Mouse (Mus musculus) spleen, adult 2 months (tissue): Measurements from ENCODE around the gene Usp9x. TPM values are rescaled to one million over a fixed set of nuclear protein-coding genes. Genes with fewer than 3 reads are reported as not detected.

ENCODE experiments used
- DNase-seq, 2 experiments: peaks; one replicate each; pipeline versions ENCODE4 v3.0.0 to v3.0.0-alpha.2; 2012 to 2021; ENCODE audit warnings: low spot score in 2 of 2, low read depth in 1 of 2
- H3K27ac ChIP-seq: fragments of 200-500 bp; 2 replicates; pipeline ENCODE4 v1.5.1; 2012; ENCODE audit warnings: low read length, inconsistent platforms; ENCODE audit not compliant: insufficient read depth
- H3K27me3 ChIP-seq: fragments of 200-500 bp; 2 replicates; pipeline ENCODE4 v1.6.1; 2012; ENCODE audit warnings: mild to moderate bottlenecking, moderate library complexity, low read length, inconsistent platforms; ENCODE audit not compliant: control insufficient read depth, insufficient read depth
- H3K36me3 ChIP-seq: fragments of 200-500 bp; 2 replicates; pipeline ENCODE4 v1.6.1; 2012; ENCODE audit warnings: mild to moderate bottlenecking, low read length, inconsistent platforms; ENCODE audit not compliant: control insufficient read depth, insufficient read depth
- H3K4me1 ChIP-seq: fragments of 200-500 bp; 2 replicates; pipeline ENCODE4 v1.6.1; 2011; ENCODE audit warnings: inconsistent platforms; ENCODE audit not compliant: control insufficient read depth, insufficient read depth, insufficient read length
- H3K4me3 ChIP-seq: fragments of 200-500 bp; 2 replicates; pipeline ENCODE4 v1.5.1; 2011; ENCODE audit warnings: mild to moderate bottlenecking, inconsistent platforms; ENCODE audit not compliant: insufficient read depth, insufficient read length; ENCODE audit errors: extremely low read depth
- CTCF ChIP-seq: fragments of 200-500 bp; IDR thresholded peaks from 2 replicates; pipeline ENCODE4 v1.5.1; 2011; ENCODE audit warnings: mild to moderate bottlenecking, inconsistent platforms; ENCODE audit not compliant: insufficient read depth, insufficient read length, insufficient replicate concordance; ENCODE audit errors: extremely low read depth
- POLR2A ChIP-seq: fragments of 200-500 bp; IDR thresholded peaks from 2 replicates; pipeline ENCODE4 v1.6.1; 2011; ENCODE audit warnings: low read depth, low read length, inconsistent platforms
- WGBS: fragments of 180-500 bp; shearing (Covaris S2); methylation state at CpG from one replicate; pipeline ENCODE4 v1.1.7; 2018; 5-methylcytosine and 5-hydroxymethylcytosine counted together
- polyA plus RNA-seq: library from polyadenylated mRNA; depleted of rRNA; stranded (reverse); fragments of >200 nt; gene quantifications from 2 replicates; pipeline ENCODE4 v1.2.3, GENCODE M21; 2012; rRNA removed

Usp9x gene
- polyA plus RNA-seq, 1 experiment, result 4.8 TPM

DNA sequence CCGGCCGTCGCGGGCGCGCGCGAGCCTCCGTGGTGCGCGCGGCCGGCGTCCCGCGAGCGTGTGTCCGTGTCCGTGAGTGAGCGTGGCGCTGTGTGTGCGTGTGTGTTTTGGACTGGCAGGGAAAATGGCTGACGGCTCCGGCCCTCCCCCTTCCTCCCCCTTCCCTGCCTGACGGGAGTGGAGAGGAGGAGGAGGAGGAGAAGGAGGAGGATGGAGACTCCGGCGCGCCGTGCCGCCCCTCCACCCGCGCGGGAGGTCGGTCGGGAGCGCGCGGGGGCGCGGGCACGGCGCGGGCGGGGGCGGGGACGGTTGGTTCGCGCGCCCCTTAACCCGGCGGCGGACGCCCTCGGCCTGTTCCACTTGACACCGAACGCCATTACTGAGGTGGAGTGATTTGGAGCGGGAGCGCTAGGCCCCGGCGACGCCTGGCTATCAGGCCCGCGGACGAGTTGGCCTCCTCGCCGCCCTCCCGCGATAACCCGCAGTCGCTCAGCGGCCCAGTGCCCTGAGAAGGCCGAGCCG lies 1.2 kb downstream of the Usp9x start:
- WGBS, result 32% methylated on average over 64 of the region's 73 CpGs

DNA sequence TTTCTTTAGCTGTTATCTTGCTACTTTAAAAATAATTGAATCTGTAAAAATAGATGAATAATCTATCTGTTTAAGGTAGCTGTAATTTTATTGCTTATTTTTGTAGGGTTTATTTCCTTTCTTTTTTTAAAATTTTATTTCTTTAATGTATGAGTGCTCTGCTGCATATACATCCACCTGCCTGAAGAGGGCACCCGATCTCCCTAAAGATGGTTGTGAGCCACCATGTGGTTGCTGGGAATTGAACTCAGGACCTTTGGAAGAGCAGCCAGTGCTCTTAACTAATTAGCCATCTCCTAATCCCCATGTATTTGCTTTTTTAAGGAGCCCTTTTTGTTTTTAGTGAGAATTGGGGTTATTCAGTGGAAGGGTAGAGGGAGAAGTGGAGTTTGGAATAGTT lies 14.3 kb downstream of the Usp9x start:
- no peaks in the 10 kb centered on the region for H3K27me3 ChIP-seq
- TF ChIP-seq CTCF (no peak), POLR2A (no peak)
- DNase-seq, result no peak
- no peaks in the 10 kb centered on the region for H3K36me3 ChIP-seq
- 71% methylated on average over 1 of the region's 1 CpGs for WGBS
- H3K4me3 ChIP-seq, result no peak overlapping the region
- H3K4me1 ChIP-seq, result no peaks in the 10 kb centered on the region
- no peak overlapping the region for H3K27ac ChIP-seq

More for the DNA sequence above, 1.2 kb downstream of the Usp9x start:
- no peak for TF ChIP-seq CTCF
- TF ChIP-seq POLR2A, result no peak
- Histone ChIP-seq H3K27ac (peak overlapping the region; percentile 96), H3K4me1 (no peaks in the 10 kb centered on the region), H3K36me3 (no peaks in the 10 kb centered on the region), H3K27me3 (no peaks in the 10 kb centered on the region), H3K4me3 (peak overlapping the region; percentile 98)
- peak; percentile 15 to 30 for DNase-seq

DNA sequence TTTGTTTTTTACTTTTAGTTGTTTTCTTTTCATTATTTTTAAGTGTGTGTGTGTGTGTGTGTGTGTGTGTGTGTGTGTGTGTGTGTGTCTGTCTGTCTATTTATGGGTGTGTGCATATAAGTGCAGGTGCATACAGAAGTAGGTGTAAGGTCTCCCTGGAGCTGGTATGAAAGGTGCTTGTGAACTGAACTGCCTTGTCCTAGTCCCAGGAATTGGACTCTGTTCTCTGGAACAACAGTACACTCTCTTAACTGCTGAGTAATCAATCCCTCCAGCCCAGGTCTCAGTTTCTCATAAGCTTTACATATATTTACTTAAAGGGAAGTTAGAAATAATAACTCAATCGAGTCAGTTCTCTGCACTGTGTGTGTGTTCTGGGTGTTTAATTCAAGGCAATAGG lies 25.7 kb downstream of the Usp9x start:
- no peak for DNase-seq

DNA sequence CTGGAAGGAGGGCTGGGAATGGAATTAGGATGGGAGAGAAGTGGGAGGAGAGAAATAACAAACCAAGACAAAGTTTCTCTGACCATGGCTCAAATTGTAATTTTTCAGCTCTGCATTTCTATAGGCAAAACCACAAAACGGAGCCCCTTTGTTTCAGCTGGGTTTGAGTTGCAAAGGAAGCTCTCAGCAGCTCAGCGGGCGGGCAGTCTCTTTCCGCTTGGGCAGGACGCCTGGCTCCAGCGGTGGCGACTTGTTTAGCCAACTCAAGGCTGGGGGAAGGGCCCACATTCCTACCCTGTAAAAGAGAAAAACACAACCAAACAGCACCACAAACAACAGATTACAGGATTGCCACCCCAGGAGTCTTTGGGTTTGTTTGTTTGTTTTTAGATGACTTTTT lies 135.2 kb downstream of the Usp9x start:
- WGBS, result 30% methylated on average over 7 of the region's 7 CpGs
- H3K4me1 ChIP-seq, result peaks cover 2% of the 10 kb centered on the region; the same call in 1 of the 2 replicates
- no peaks in the 10 kb centered on the region for H3K36me3 ChIP-seq
- no peak for TF ChIP-seq POLR2A
- no peak for TF ChIP-seq CTCF
- no peaks in the 10 kb centered on the region for H3K27me3 ChIP-seq
- H3K4me3 ChIP-seq, result no peak overlapping the region
- H3K27ac ChIP-seq, result no peak overlapping the region
- DNase-seq, result no peak

More for the DNA sequence above, 25.7 kb downstream of the Usp9x start:
- H3K27me3 ChIP-seq, result no peaks in the 10 kb centered on the region
- H3K27ac ChIP-seq, result no peak overlapping the region
- WGBS, result 59% methylated on average over 1 of the region's 1 CpGs
- TF ChIP-seq CTCF (no peak), POLR2A (no peak)
- H3K4me3 ChIP-seq, result no peak overlapping the region
- no peaks in the 10 kb centered on the region for H3K4me1 ChIP-seq
- H3K36me3 ChIP-seq, result peaks cover 1% of the 10 kb centered on the region; the same call in 1 of the 2 replicates

GRCm38 (mm10) chrX:13207512-13208341 lies 136.4 kb downstream of the Usp9x start:
- 31% methylated on average over 23 of the region's 23 CpGs for WGBS
- Histone ChIP-seq H3K36me3 (no peaks in the 10 kb centered on the region), H3K4me3 (0 out of 2 replicates have a peak overlapping the region, but pooled peaks have one; percentile 20), H3K27me3 (no peaks in the 10 kb centered on the region), H3K4me1 (peaks cover 2% of the 10 kb centered on the region; the same call in 1 of the 2 replicates), H3K27ac (peak overlapping the region; percentile 35)
- DNase-seq, result peak; percentile 67 to 72
- TF ChIP-seq POLR2A (no peak), CTCF (peak; percentile 84; the same call in 1 of the 2 replicates)

GRCm38 (mm10) chrX:13208404-13208803 lies 137.1 kb downstream of the Usp9x start:
- Histone ChIP-seq H3K4me1 (peaks cover 2% of the 10 kb centered on the region; the same call in 1 of the 2 replicates), H3K27ac (no peak overlapping the region), H3K4me3 (0 out of 2 replicates have a peak overlapping the region, but pooled peaks have one; percentile 20), H3K36me3 (no peaks in the 10 kb centered on the region), H3K27me3 (no peaks in the 10 kb centered on the region)
- no peak for DNase-seq
- TF ChIP-seq POLR2A, result no peak
- TF ChIP-seq CTCF, result no peak
- WGBS, result 32% methylated on average over 6 of the region's 6 CpGs

GRCm38 (mm10) chrX:13214275-13214674 lies 143.0 kb downstream of the Usp9x start:
- TF ChIP-seq POLR2A (no peak), CTCF (no peak)
- no peak for DNase-seq
- WGBS, result 67% methylated on average over 1 of the region's 1 CpGs

More at GRCm38 (mm10) chrX:13214275-13214674, 143.0 kb downstream of the Usp9x start:
- H3K4me1 ChIP-seq, result no peaks in the 10 kb centered on the region
- no peaks in the 10 kb centered on the region for H3K36me3 ChIP-seq
- no peak overlapping the region for H3K27ac ChIP-seq
- no peaks in the 10 kb centered on the region for H3K27me3 ChIP-seq
- H3K4me3 ChIP-seq, result no peak overlapping the region

Other genes starting within 250 kb of the Usp9x start
- gene Ddx3x, start 209.5 kb downstream of the Usp9x start, polyA plus RNA-seq, result 9.3 and 12.1 TPM in 2 replicates